Mouse (Mus musculus): Measurements from ENCODE around the gene Begain. TPM values are rescaled to one million over a fixed set of nuclear protein-coding genes. Genes with fewer than 3 reads are reported as not detected.

Begain gene
- polyA plus RNA-seq, 1 experiment from 2014 or later, result 38.1 TPM

DNA sequence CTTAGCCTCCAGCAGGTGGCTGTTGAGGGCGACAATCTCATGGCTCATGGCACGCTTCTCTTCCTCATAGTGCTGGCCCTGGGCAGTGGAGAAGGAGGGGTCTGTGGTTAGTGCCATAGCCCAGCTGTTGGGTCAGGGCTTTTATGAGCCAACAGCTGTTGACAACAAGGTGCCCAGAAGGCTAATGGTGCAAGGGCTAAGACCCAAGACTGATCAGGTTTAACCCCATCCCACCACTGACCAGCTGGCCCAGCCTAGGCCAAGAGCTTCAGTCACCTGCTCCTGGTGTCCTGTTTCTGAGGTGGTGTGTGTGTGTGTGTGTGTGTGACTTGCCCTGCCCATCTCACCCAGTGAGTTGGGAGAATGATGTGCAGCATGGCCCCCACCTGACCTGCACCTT lies 31.0 kb downstream of the Begain start:
- Histone ChIP-seq H3K27me3 (ENCODE audit: control insufficient read depth, insufficient read depth, low read length) (peaks cover 19% of the 10 kb centered on the region; the same call in 1 of the 2 replicates), H3K27ac (no peak overlapping the region), H3K9me3 (ENCODE audit: control insufficient read depth, low read length) (0 out of 2 replicates have a peak, but pooled peaks cover 4% of the 10 kb centered on the region), H3K4me1 (replicated peaks; ENCODE audit: control insufficient read depth, insufficient read depth, low read length) (0 out of 2 replicates have a peak, but pooled peaks cover 6% of the 10 kb centered on the region), H3K4me2 (replicated peaks) (no peak overlapping the region), H3K36me3 (replicated peaks; ENCODE audit: control insufficient read depth, insufficient read depth) (0 out of 2 replicates have a peak, but pooled peaks cover 4% of the 10 kb centered on the region), H3K4me3 (replicated peaks; ENCODE audit: low read length) (no peak overlapping the region), H3K9ac (no peak overlapping the region)
- ATAC-seq (ENCODE audit: low FRiP score), result no peak
- WGBS, result 87% methylated on average over 2 of the region's 2 CpGs
- DNase-seq (ENCODE audit: low spot score), result no peak

GRCm38 (mm10) chr12:109023780-109024179 lies 44.2 kb downstream of the Begain start:
- Histone ChIP-seq H3K4me3 (replicated peaks; ENCODE audit: low read length) (no peak overlapping the region), H3K27me3 (ENCODE audit: control insufficient read depth, insufficient read depth, low read length) (no peaks in the 10 kb centered on the region), H3K4me2 (replicated peaks) (no peak overlapping the region), H3K27ac (no peak overlapping the region), H3K9me3 (ENCODE audit: control insufficient read depth, low read length) (no peaks in the 10 kb centered on the region), H3K4me1 (replicated peaks; ENCODE audit: control insufficient read depth, insufficient read depth, low read length) (no peaks in the 10 kb centered on the region), H3K36me3 (replicated peaks; ENCODE audit: control insufficient read depth, insufficient read depth) (no peaks in the 10 kb centered on the region), H3K9ac (no peak overlapping the region)
- DNase-seq (ENCODE audit: low spot score), result no peak
- WGBS, result 56% methylated on average over 9 of the region's 9 CpGs
- no peak for ATAC-seq (ENCODE audit: low FRiP score)

DNA sequence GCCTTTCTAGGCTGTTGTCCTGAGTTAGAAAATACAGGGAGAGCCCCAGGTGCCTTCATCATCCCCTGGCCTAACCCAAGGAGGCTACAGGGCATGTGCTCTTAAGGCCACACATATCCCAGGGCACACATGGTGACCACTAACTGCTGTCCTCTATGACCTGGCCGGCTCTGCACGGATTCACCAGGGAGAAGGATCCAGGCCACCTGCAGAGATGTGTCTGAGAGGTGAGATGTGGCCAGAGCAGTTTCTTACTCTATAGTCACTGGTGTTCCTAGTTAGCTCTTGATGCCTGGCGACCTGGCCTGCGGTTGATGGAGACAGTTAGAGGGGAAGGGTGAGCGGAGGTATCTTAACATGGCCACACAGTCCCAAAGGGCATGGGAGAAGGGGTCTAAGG lies 45.1 kb downstream of the Begain start:
- Histone ChIP-seq H3K4me3 (replicated peaks; ENCODE audit: low read length) (no peak overlapping the region), H3K9ac (no peak overlapping the region), H3K9me3 (ENCODE audit: control insufficient read depth, low read length) (no peaks in the 10 kb centered on the region), H3K4me1 (replicated peaks; ENCODE audit: control insufficient read depth, insufficient read depth, low read length) (no peaks in the 10 kb centered on the region), H3K4me2 (replicated peaks) (no peak overlapping the region), H3K27me3 (ENCODE audit: control insufficient read depth, insufficient read depth, low read length) (no peaks in the 10 kb centered on the region), H3K27ac (no peak overlapping the region), H3K36me3 (replicated peaks; ENCODE audit: control insufficient read depth, insufficient read depth) (no peaks in the 10 kb centered on the region)
- no peak for ATAC-seq (ENCODE audit: low FRiP score)
- 87% methylated on average over 5 of the region's 5 CpGs for WGBS
- no peak for DNase-seq (ENCODE audit: low spot score)

GRCm38 (mm10) chr12:109022181-109022691 lies 45.8 kb downstream of the Begain start:
- Histone ChIP-seq H3K27me3 (ENCODE audit: control insufficient read depth, insufficient read depth, low read length) (no peaks in the 10 kb centered on the region), H3K9me3 (ENCODE audit: control insufficient read depth, low read length) (no peaks in the 10 kb centered on the region), H3K36me3 (replicated peaks; ENCODE audit: control insufficient read depth, insufficient read depth) (no peaks in the 10 kb centered on the region), H3K4me2 (replicated peaks) (no peak overlapping the region), H3K9ac (no peak overlapping the region), H3K4me3 (replicated peaks; ENCODE audit: low read length) (no peak overlapping the region), H3K4me1 (replicated peaks; ENCODE audit: control insufficient read depth, insufficient read depth, low read length) (no peaks in the 10 kb centered on the region), H3K27ac (no peak overlapping the region)
- ATAC-seq (ENCODE audit: low FRiP score) (0 out of 2 replicates have a peak, but pooled peaks have one; percentile 27), DNase-seq (ENCODE audit: low spot score) (no peak)
- WGBS, result 78% methylated on average over 10 of the region's 10 CpGs

- ATAC-seq (ENCODE audit: low FRiP score) (peak; percentile 55), DNase-seq (ENCODE audit: low spot score) (no peak)
- H3K27ac ChIP-seq, result peak overlapping the region; percentile 55
- H3K4me1 ChIP-seq (replicated peaks; ENCODE audit: control insufficient read depth, insufficient read depth, low read length), result peaks cover 26% of the 10 kb centered on the region
- WGBS, result 40% methylated on average over 18 of the region's 18 CpGs
- H3K9ac ChIP-seq, result no peak overlapping the region
- no peaks in the 10 kb centered on the region for H3K27me3 ChIP-seq (ENCODE audit: control insufficient read depth, insufficient read depth, low read length)
- no peaks in the 10 kb centered on the region for H3K9me3 ChIP-seq (ENCODE audit: control insufficient read depth, low read length)
- no peaks in the 10 kb centered on the region for H3K36me3 ChIP-seq (replicated peaks; ENCODE audit: control insufficient read depth, insufficient read depth)
- H3K4me3 ChIP-seq (replicated peaks; ENCODE audit: low read length), result no peak overlapping the region
- H3K4me2 ChIP-seq (replicated peaks), result 0 out of 2 replicates have a peak overlapping the region, but pooled peaks have one; percentile 8
Measured at GRCm38 (mm10) chr12:109010070-109010649, 57.9 kb downstream of the Begain start.

GRCm38 (mm10) chr12:109002978-109003377 lies 65.0 kb downstream of the Begain start:
- no peak overlapping the region for H3K9ac ChIP-seq
- H3K27ac ChIP-seq, result no peak overlapping the region
- no peaks in the 10 kb centered on the region for H3K9me3 ChIP-seq (ENCODE audit: control insufficient read depth, low read length)
- no peak for ATAC-seq (ENCODE audit: low FRiP score)
- H3K27me3 ChIP-seq (ENCODE audit: control insufficient read depth, insufficient read depth, low read length), result no peaks in the 10 kb centered on the region
- DNase-seq (ENCODE audit: low spot score), result no peak
- H3K36me3 ChIP-seq (replicated peaks; ENCODE audit: control insufficient read depth, insufficient read depth), result no peaks in the 10 kb centered on the region
- 78% methylated on average over 7 of the region's 7 CpGs for WGBS
- H3K4me3 ChIP-seq (replicated peaks; ENCODE audit: low read length), result no peak overlapping the region
- H3K4me2 ChIP-seq (replicated peaks), result no peak overlapping the region
- H3K4me1 ChIP-seq (replicated peaks; ENCODE audit: control insufficient read depth, insufficient read depth, low read length), result peaks cover 18% of the 10 kb centered on the region

DNA sequence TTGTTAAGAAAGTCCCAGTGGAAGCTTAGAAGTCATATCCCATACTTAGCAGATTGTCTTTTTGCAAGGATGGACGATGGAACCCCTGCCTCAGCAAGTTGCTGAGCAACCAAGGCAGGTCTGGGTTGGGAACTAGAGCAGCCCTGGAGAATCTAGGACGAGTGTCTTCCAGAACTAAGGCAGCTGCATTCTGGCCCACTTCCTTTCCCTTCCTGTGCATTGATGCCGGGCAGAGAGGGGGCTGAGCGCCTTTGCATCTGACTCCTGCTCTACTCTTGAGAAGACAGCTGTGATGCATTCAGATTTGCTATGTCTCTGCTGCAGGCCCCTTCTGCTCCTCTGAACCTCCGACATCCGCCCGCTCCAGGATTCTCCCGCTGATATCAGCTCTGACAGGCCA lies 70.8 kb downstream of the Begain start:
- Histone ChIP-seq H3K27me3 (ENCODE audit: control insufficient read depth, insufficient read depth, low read length) (no peaks in the 10 kb centered on the region), H3K9me3 (ENCODE audit: control insufficient read depth, low read length) (no peaks in the 10 kb centered on the region), H3K4me2 (replicated peaks) (no peak overlapping the region), H3K27ac (no peak overlapping the region), H3K4me3 (replicated peaks; ENCODE audit: low read length) (no peak overlapping the region), H3K36me3 (replicated peaks; ENCODE audit: control insufficient read depth, insufficient read depth) (no peaks in the 10 kb centered on the region), H3K9ac (no peak overlapping the region), H3K4me1 (replicated peaks; ENCODE audit: control insufficient read depth, insufficient read depth, low read length) (peaks cover 19% of the 10 kb centered on the region)
- ATAC-seq (ENCODE audit: low FRiP score), result no peak
- DNase-seq (ENCODE audit: low spot score), result no peak
- 62% methylated on average over 8 of the region's 8 CpGs for WGBS

- H3K27me3 ChIP-seq (ENCODE audit: control insufficient read depth, insufficient read depth, low read length), result no peaks in the 10 kb centered on the region
- H3K9me3 ChIP-seq (ENCODE audit: control insufficient read depth, low read length), result no peaks in the 10 kb centered on the region
- H3K9ac ChIP-seq, result no peak overlapping the region
- H3K4me1 ChIP-seq (replicated peaks; ENCODE audit: control insufficient read depth, insufficient read depth, low read length), result peaks cover 19% of the 10 kb centered on the region
- 77% methylated on average over 12 of the region's 12 CpGs for WGBS
- no peak for DNase-seq (ENCODE audit: low spot score)
- no peak overlapping the region for H3K27ac ChIP-seq
- H3K4me3 ChIP-seq (replicated peaks; ENCODE audit: low read length), result no peak overlapping the region
- no peak overlapping the region for H3K4me2 ChIP-seq (replicated peaks)
- no peaks in the 10 kb centered on the region for H3K36me3 ChIP-seq (replicated peaks; ENCODE audit: control insufficient read depth, insufficient read depth)
- no peak for ATAC-seq (ENCODE audit: low FRiP score)
Measured at GRCm38 (mm10) chr12:108995976-108996636, 71.9 kb downstream of the Begain start.

DNA sequence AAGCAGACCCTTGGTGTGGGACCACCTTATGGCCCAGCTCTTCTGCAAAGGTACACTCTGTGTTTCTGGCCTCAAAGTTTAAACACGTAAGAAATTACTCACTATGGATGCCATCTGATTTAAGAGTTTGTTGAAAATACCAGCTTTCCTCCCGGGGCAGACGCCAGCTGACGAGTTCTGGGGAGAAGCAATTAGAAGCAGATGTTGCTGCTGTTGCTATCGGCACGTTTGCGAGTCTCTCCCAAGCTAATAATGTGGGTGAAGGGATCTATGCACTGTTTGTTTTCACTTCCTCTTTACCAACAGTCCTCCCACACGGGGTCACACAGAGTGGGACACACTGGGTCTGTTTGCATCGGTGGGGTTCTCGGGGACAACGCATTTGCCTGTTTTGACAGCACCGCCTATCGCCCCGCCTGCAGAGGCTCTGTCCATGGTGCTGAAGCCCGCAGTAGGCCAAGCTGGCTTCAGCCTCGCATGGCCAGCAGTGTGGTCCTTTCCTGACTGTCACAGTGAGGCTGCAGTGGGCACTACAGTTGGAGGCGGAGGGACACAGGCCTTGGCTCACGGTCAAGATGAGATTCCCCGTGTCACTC lies 73.5 kb downstream of the Begain start:
- no peaks in the 10 kb centered on the region for H3K9me3 ChIP-seq (ENCODE audit: control insufficient read depth, low read length)
- no peak overlapping the region for H3K27ac ChIP-seq
- DNase-seq (ENCODE audit: low spot score) (peak; percentile 74), ATAC-seq (ENCODE audit: low FRiP score) (no peak)
- H3K4me3 ChIP-seq (replicated peaks; ENCODE audit: low read length), result no peak overlapping the region
- 12% methylated on average over 19 of the region's 19 CpGs for WGBS
- H3K27me3 ChIP-seq (ENCODE audit: control insufficient read depth, insufficient read depth, low read length), result no peaks in the 10 kb centered on the region
- no peaks in the 10 kb centered on the region for H3K36me3 ChIP-seq (replicated peaks; ENCODE audit: control insufficient read depth, insufficient read depth)
- no peak overlapping the region for H3K9ac ChIP-seq
- peaks cover 19% of the 10 kb centered on the region for H3K4me1 ChIP-seq (replicated peaks; ENCODE audit: control insufficient read depth, insufficient read depth, low read length)
- H3K4me2 ChIP-seq (replicated peaks), result no peak overlapping the region

Measured in hindbrain, embryonic 14.5 days (tissue).